Mouse (Mus musculus) neural tube, embryonic 14.5 days (tissue): ENCODE measurements around the gene Dctn2. TPM values are rescaled to one million over a fixed set of nuclear protein-coding genes. Genes with fewer than 3 reads are reported as not detected.

Experiments
- ATAC-seq: fragments of 200-750 bp; cut with Nextera tagmentation; 2 replicates; pipeline ENCODE4 v1.8.0; 2017; ENCODE audit warnings: low read depth, mild to moderate bottlenecking, moderate TSS enrichment, moderate library complexity
- H3K27ac ChIP-seq: fragments of 300-500 bp; sonication (generic); 2 replicates; pipeline ENCODE4 v1.5.1; 2014; ENCODE audit warnings: low read depth, mild to moderate bottlenecking, control low read depth, low read length, moderate library complexity, mixed read lengths
- H3K27me3 ChIP-seq: fragments of 300-500 bp; sonication (generic); 2 replicates; pipeline ENCODE4 v1.6.1; 2014; ENCODE audit warnings: low read length; ENCODE audit not compliant: control insufficient read depth, insufficient read depth
- H3K36me3 ChIP-seq: fragments of 300-500 bp; sonication (generic); 2 replicates; pipeline ENCODE4 v1.6.1; 2014; ENCODE audit warnings: low read length, mixed read lengths; ENCODE audit not compliant: control insufficient read depth, insufficient read depth
- H3K4me1 ChIP-seq: fragments of 300-500 bp; sonication (generic); 2 replicates; pipeline ENCODE4 v1.6.1; 2014; ENCODE audit warnings: low read length; ENCODE audit not compliant: control insufficient read depth, insufficient read depth
- H3K4me2 ChIP-seq: fragments of 300-500 bp; sonication (generic); 2 replicates; pipeline ENCODE4 v1.6.1; 2014; ENCODE audit warnings: mild to moderate bottlenecking, low read depth, low read length, control low read depth
- H3K4me3 ChIP-seq: fragments of 300-500 bp; sonication (generic); 2 replicates; pipeline ENCODE4 v1.5.1; 2014; ENCODE audit warnings: low read depth, low read length, control low read depth, mixed read lengths
- H3K9ac ChIP-seq: fragments of 300-500 bp; sonication (generic); replicated peaks from 2 replicates; pipeline ENCODE4 v1.6.1; 2014; ENCODE audit warnings: low read depth, mild to moderate bottlenecking, control low read depth, low read length, mixed read lengths
- H3K9me3 ChIP-seq: fragments of 300-500 bp; sonication (generic); 2 replicates; pipeline ENCODE4 v1.6.1; 2016; ENCODE audit warnings: low read length; ENCODE audit not compliant: control insufficient read depth
- WGBS: fragments of 180-500 bp; shearing (Covaris S2); extraction: QIAGEN DNeasy Blood & Tissue Kit; methylation state at CpG from one replicate; pipeline ENCODE4 v1.1.7; 2014; 5-methylcytosine and 5-hydroxymethylcytosine counted together
- polyA plus RNA-seq: library from polyadenylated mRNA; unstranded; fragments of >200 nt; fragmentation: Nextera tagmentation; extraction: Ambion mirVana; gene quantifications from 2 replicates; pipeline ENCODE4 v1.2.1, GENCODE M21; 2014

The Dctn2 gene
- polyA plus RNA-seq, result 298 and 305 TPM in 2 replicates

DNA sequence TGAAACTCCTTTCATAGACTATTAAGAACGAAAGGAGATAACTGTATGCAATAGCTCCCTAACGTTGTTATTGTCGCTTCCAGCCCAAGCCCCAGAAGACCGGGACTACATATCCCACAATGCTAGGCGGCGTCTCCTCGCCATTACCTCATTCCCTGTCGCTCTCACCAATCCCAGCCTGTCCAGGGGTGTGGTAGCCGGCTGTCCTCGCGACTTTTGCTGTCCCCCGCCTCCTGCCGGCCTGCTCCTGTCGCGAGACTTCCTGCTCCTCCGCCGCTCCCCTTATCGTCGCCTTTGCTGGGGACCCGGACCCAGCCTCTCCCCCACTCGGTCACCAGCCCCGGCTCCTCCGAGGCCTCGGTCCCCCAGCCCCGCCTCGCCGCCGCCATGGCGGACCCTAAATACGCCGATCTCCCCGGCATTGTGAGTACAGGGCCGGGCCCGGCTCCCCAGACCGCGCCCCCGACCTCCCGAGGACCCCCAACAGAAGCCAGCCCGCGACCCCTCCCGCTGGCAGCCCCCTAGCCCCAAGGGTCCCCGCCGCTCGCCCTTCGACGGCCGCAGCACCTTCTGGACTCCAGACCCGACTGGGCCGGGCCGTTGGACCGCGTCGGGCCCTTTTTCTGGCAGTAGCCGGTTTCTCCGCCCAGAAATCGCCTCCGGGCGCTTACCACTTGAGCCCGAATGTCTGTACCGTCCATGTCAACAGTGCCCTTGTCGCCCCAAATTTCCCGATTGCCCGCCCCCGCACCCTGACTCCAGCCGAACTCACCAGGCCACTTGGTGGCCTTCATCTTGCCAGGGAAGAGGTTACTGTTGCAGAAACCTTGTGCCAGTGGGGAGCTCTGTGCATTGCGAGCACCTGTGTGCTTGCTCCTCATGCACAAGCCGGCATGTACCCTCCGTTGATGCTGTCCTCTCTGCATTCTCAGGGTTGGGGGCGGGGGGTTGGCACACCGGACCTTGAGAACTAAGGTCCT, at the start of gene Dctn2:
Gene Dctn2 (plus strand): TSS at position 257 of the 980 bp plus-strand sequence.
- peak within 1 kb of the TSS; percentile 90 for H3K27ac ChIP-seq
- peak within 1 kb of the TSS; percentile 99 for H3K4me3 ChIP-seq
- no peaks in the 10 kb centered on the region for H3K9me3 ChIP-seq
- H3K27me3 ChIP-seq, result no peaks in the 10 kb centered on the region
- peak; percentile 93 for ATAC-seq
- peaks cover 27% of the 10 kb centered on the region for H3K4me1 ChIP-seq
- peak within 1 kb of the TSS; percentile 99 for H3K9ac ChIP-seq
- under 1% methylated on average over 70 of the region's 70 CpGs for WGBS
- H3K4me2 ChIP-seq, result peak within 1 kb of the TSS; percentile 93
- H3K36me3 ChIP-seq, result peaks cover 19% of the 10 kb centered on the region

DNA sequence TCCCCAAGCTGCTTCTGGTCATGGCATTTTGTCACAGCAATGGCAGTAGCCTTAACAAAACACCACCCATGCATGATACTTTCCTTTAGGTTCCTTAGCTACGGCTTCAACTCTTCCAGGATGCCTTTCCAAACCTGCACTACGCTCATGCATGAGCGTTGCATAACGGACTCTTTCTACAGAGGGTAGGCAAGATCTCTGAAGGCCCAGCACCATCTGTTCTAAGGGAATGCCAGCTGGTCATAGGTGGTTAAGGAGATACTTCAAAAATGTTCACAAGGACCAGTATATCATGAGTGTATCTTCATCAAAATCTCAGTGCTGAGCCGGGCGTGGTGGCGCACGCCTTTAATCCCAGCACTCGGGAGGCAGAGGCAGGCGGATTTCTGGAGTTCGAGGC, 49.7 kb upstream of the Dctn2 start:
- no peak overlapping the region for H3K27ac ChIP-seq
- no peaks in the 10 kb centered on the region for H3K36me3 ChIP-seq
- no peaks in the 10 kb centered on the region for H3K9me3 ChIP-seq
- no peak overlapping the region for H3K9ac ChIP-seq
- H3K4me1 ChIP-seq, result no peaks in the 10 kb centered on the region
- H3K27me3 ChIP-seq, result no peaks in the 10 kb centered on the region
- H3K4me2 ChIP-seq, result no peak overlapping the region
- ATAC-seq, result no peak
- WGBS, result 94% methylated on average over 11 of the region's 11 CpGs
- H3K4me3 ChIP-seq, result no peak overlapping the region

DNA sequence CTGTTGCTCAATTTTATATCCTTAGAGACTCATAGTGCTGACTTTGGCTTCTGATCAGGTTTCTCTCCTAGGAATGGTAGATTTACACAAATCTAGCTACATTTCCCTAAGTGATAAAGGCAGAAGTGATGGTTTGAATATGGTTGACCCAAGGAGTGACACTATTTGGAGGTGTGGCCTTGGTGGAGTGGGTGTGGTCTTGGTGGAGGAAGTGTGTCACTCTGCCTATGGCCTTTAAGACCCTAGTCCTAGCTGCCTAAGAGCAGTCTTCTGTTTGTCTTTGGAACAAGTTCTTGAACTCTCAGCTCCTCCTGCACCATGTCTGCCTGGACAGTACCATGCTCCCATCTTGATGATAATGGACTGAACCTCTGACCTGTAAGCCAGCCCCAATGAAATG, 49.0 kb upstream of the Dctn2 start:
- Histone ChIP-seq H3K4me2 (no peak overlapping the region), H3K4me1 (no peaks in the 10 kb centered on the region), H3K27ac (no peak overlapping the region), H3K27me3 (no peaks in the 10 kb centered on the region), H3K9ac (no peak overlapping the region), H3K4me3 (no peak overlapping the region), H3K36me3 (no peaks in the 10 kb centered on the region), H3K9me3 (no peaks in the 10 kb centered on the region)
- no peak for ATAC-seq

DNA sequence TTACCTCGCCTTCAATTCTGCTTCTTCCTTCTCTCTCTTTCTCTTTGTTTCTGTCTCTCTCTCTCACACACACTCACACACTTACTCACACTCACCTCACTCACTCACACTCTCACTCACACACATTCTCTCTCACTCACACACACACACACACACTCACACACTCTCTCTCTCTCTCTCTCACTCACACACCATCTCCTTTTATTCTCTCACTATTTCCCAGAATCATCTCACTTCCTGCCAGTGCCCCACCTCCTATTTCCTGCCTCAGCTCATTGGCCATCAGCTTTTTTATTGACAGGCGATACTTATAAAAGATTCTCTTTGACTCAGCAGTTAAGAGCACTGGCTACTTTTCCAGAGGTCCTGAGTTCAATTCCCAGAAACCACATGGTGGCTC, 47.8 kb upstream of the Dctn2 start:
- Histone ChIP-seq H3K9me3 (no peaks in the 10 kb centered on the region), H3K4me1 (no peaks in the 10 kb centered on the region), H3K36me3 (no peaks in the 10 kb centered on the region), H3K9ac (no peak overlapping the region), H3K4me3 (no peak overlapping the region), H3K4me2 (no peak overlapping the region), H3K27ac (no peak overlapping the region), H3K27me3 (no peaks in the 10 kb centered on the region)
- 87% methylated on average over 2 of the region's 2 CpGs for WGBS
- no peak for ATAC-seq

DNA sequence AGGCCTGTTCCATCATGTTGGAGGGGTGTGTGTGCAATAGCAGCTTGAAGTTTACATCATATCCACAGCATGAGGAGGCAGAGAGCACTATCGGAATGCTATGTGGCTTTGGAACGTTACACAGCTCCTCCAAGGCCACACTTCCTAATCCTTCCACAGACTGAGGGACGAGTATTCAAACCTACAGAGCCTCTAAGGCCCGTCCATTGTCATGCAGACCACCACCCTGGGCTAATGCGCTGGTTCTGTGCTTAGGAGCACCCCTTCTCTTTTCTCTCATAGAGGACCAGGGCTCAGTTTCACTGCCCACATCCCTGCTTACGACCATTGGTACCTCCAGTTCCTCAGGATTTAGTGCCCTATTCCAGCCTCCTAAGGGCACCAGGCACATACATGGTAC, 41.0 kb upstream of the Dctn2 start:
- H3K36me3 ChIP-seq, result peaks cover 28% of the 10 kb centered on the region
- no peak overlapping the region for H3K4me2 ChIP-seq
- no peak for ATAC-seq
- H3K27ac ChIP-seq, result no peak overlapping the region
- no peaks in the 10 kb centered on the region for H3K4me1 ChIP-seq
- no peaks in the 10 kb centered on the region for H3K27me3 ChIP-seq
- WGBS, result 26% methylated on average over 6 of the region's 6 CpGs
- H3K4me3 ChIP-seq, result no peak overlapping the region
- H3K9ac ChIP-seq, result no peak overlapping the region
- H3K9me3 ChIP-seq, result no peaks in the 10 kb centered on the region

DNA sequence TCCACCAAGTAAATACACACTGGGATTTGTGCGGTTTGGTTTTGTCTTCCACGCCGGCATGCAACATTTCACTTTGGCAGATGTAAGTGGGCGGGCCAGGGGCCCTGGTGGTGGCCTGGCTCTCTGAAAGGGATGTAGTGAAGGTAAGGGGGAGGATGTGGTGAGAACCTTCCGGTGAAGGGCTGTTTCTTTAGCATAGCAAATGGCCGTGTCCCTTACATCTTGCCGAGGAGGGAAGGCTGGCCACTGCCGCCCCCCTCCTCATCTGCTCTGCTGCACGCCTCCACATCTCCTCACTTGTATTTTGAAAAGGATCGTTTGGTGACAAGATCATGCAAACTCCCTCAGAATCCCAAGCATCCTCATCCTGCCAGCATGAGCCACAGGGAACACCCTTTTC, 40.4 kb upstream of the Dctn2 start:
- H3K27me3 ChIP-seq, result no peaks in the 10 kb centered on the region
- WGBS, result 13% methylated on average over 10 of the region's 10 CpGs
- no peak overlapping the region for H3K9ac ChIP-seq
- no peak for ATAC-seq
- H3K4me1 ChIP-seq, result no peaks in the 10 kb centered on the region
- H3K36me3 ChIP-seq, result peaks cover 33% of the 10 kb centered on the region
- no peak overlapping the region for H3K4me2 ChIP-seq
- H3K27ac ChIP-seq, result no peak overlapping the region
- H3K4me3 ChIP-seq, result no peak overlapping the region
- H3K9me3 ChIP-seq, result no peaks in the 10 kb centered on the region

DNA sequence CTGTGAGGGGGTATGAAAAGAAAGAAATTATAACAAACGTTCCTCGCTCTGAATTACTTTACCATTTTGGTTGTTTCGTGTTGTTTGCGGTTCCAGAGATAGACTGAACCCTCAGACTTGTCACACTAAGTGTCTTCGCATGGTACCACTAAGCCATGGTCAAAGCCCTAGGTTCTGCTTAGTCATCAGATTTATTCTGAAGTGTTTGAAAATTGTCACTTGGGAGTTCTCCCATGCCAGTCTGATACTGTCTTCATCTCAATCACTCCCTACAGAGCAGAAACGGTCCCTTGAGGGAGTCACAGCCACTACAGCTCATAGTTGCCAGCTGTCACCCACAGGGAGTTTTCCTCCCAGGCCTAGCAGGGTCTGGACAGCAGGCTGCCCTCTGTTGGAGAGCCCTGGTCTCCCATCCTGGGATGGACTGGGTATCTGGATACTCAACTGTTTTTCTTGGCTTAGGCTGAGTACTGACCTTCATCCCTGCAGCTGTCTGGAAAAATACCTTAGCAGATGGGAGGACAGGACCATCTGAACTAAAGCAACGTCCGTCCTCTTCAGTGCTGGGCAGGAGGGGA, 39.8 kb upstream of the Dctn2 start:
- no peaks in the 10 kb centered on the region for H3K9me3 ChIP-seq
- H3K4me3 ChIP-seq, result no peak overlapping the region
- ATAC-seq, result no peak
- H3K27me3 ChIP-seq, result no peaks in the 10 kb centered on the region
- no peak overlapping the region for H3K27ac ChIP-seq
- peaks cover 38% of the 10 kb centered on the region for H3K36me3 ChIP-seq
- 65% methylated on average over 8 of the region's 8 CpGs for WGBS
- no peak overlapping the region for H3K9ac ChIP-seq
- no peaks in the 10 kb centered on the region for H3K4me1 ChIP-seq
- no peak overlapping the region for H3K4me2 ChIP-seq

- no peaks in the 10 kb centered on the region for H3K9me3 ChIP-seq
- 88% methylated on average over 8 of the region's 8 CpGs for WGBS
- H3K27ac ChIP-seq, result no peak overlapping the region
- H3K4me1 ChIP-seq, result no peaks in the 10 kb centered on the region
- no peak overlapping the region for H3K9ac ChIP-seq
- H3K4me3 ChIP-seq, result no peak overlapping the region
- H3K36me3 ChIP-seq, result peaks cover 43% of the 10 kb centered on the region
- H3K4me2 ChIP-seq, result no peak overlapping the region
- no peak for ATAC-seq
- no peaks in the 10 kb centered on the region for H3K27me3 ChIP-seq
Observed at GRCm38 (mm10) chr10:127227163-127227562, 39.0 kb upstream of the Dctn2 start.

DNA sequence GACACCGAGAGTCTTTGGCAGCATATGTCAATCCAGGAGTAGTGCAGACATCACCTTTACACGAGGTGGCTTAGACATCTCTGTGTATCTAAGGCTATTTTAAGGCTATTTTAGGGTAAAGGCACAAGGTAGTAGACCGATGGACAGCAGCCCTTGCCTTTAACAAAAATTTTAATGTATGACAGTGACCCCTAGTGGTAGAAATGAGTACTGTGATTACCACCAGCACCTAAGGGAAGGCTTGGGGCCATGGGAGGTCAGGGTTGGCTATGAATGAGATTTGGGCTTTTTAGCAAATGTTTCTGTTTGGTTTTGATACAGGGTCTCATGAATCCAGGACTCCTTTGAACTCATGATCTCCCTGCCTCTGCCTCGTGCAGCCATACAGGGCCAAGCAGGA, 37.3 kb upstream of the Dctn2 start:
- no peak overlapping the region for H3K4me2 ChIP-seq
- H3K4me1 ChIP-seq, result no peaks in the 10 kb centered on the region
- peaks cover 50% of the 10 kb centered on the region for H3K36me3 ChIP-seq
- H3K9me3 ChIP-seq, result no peaks in the 10 kb centered on the region
- no peaks in the 10 kb centered on the region for H3K27me3 ChIP-seq
- no peak overlapping the region for H3K27ac ChIP-seq
- ATAC-seq, result no peak; the same call in 1 of the 2 replicates
- no peak overlapping the region for H3K4me3 ChIP-seq
- WGBS, result 16% methylated on average over 4 of the region's 4 CpGs
- H3K9ac ChIP-seq, result no peak overlapping the region
